Mouse (Mus musculus) bone marrow macrophage, adult 2 months (primary cell): ENCODE measurements around the gene Ppm1h. TPM values are rescaled to one million over a fixed set of nuclear protein-coding genes. Genes with fewer than 3 reads are reported as not detected.

Experiments used
- H3K27ac ChIP-seq: 2 replicates; pipeline ENCODE4 v1.5.1; 2012; ENCODE audit warnings: low read depth, low read length; ENCODE audit not compliant: insufficient read depth
- H3K4me1 ChIP-seq: 2 replicates; pipeline ENCODE4 v1.6.1; 2012; ENCODE audit warnings: low read length; ENCODE audit not compliant: control insufficient read depth, insufficient read depth
- H3K4me3 ChIP-seq: 2 replicates; pipeline ENCODE4 v1.5.1; 2012; ENCODE audit warnings: mild to moderate bottlenecking, low read length, moderate library complexity; ENCODE audit not compliant: insufficient read depth
- CTCF ChIP-seq: IDR thresholded peaks from 2 replicates; pipeline ENCODE4 v1.5.1; 2012; ENCODE audit warnings: low read depth, mild to moderate bottlenecking, low read length, moderate library complexity
- POLR2A ChIP-seq: IDR thresholded peaks from 2 replicates; pipeline ENCODE4 v1.6.1; 2012; ENCODE audit warnings: mild to moderate bottlenecking, low read depth, low read length, borderline replicate concordance
- polyA plus RNA-seq: library from polyadenylated mRNA; stranded (reverse); fragments of >200 nt; gene quantifications from 2 replicates; pipeline ENCODE4 v1.2.4, GENCODE M21; 2012; ENCODE audit not compliant: missing spikeins, insufficient read depth, insufficient read length

Ppm1h gene
- 48.4 and 52.4 TPM in 2 replicates for polyA plus RNA-seq

DNA sequence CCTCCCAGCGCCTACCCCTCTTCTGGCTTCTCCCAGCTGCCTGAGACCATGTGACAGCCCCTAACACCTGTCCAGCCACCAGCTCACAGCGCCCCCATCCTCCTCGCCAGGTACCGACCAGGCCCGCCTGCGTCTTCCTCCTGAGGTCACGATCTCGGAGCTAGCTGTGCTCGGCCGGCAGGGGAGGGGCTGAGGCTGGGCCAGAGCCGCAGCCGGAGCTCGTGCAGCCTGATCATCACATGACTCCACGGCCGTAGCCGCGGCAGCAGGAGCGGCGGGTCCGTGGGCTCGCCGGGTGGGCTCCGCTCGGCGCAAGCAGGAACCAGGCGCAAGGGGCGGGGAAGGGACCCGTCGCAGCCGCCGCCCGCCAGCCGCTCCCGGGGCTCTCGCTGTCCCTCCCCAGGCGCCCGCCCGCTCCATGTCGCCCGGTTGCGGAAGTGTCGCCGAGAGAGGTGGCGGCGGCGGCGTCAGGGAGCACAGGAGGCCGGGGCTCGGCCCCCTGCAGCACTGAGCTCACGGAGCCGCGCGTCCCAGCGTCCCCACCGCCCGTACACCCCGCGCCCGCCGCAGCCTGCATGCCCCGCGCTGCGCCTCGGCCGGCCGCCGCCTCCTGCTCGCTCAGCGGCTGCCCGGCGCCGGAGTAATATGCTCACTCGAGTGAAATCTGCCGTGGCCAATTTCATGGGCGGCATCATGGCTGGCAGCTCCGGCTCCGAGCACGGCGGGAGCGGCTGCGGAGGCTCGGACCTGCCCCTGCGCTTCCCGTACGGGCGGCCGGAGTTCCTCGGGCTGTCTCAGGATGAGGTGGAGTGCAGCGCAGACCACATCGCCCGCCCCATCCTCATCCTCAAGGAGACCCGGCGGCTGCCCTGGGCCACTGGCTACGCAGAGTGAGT, at the start of gene Ppm1h:
Gene Ppm1h (plus strand): TSS at position 222 of the 896 bp plus-strand sequence.
- TF ChIP-seq POLR2A (no peak), CTCF (0 out of 2 replicates have a peak, but pooled peaks have one; percentile 29)
- Histone ChIP-seq H3K27ac (peak within 1 kb of the TSS; percentile 88), H3K4me3 (peak within 1 kb of the TSS; percentile 83), H3K4me1 (peaks cover 21% of the 10 kb centered on the region)

GRCm38 (mm10) chr10:122629003-122629402, 49.6 kb upstream of the Ppm1h start:
- TF ChIP-seq CTCF (no peak), POLR2A (no peak)
- H3K4me1 ChIP-seq = no peaks in the 10 kb centered on the region
- H3K27ac ChIP-seq = no peak overlapping the region
- H3K4me3 ChIP-seq = no peak overlapping the region

GRCm38 (mm10) chr10:122639879-122640278, 38.7 kb upstream of the Ppm1h start:
- Histone ChIP-seq H3K4me1 (peaks cover 12% of the 10 kb centered on the region), H3K27ac (no peak overlapping the region), H3K4me3 (no peak overlapping the region)
- no peak for TF ChIP-seq POLR2A
- TF ChIP-seq CTCF = no peak

- Histone ChIP-seq H3K4me3 (no peak overlapping the region; the same call in 1 of the 2 replicates), H3K4me1 (peaks cover 12% of the 10 kb centered on the region), H3K27ac (peak overlapping the region; percentile 65)
- TF ChIP-seq POLR2A (no peak), CTCF (no peak)
These were observed 37.2 kb upstream of the Ppm1h start for GRCm38 (mm10) chr10:122641263-122641795.

DNA sequence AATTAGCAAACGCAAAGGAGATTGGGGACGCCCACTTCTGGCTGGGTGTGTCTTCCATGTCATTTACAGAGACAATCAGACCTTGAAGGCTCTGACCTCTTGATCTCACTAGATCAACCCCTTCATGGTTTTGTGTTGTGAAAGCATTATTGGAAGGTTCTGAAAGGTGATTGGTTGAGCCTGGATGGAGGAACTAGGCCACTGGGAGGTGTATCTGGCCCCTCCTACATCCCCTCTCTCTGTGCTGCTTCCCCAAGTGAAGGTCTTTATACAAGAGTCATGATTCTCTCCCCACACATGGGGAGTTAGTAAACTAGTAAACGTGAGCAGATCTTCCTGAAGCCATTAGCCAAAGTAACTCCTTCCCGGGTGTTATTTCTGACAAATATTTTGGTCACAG, 36.4 kb upstream of the Ppm1h start:
- TF ChIP-seq POLR2A (no peak), CTCF (no peak)
- H3K27ac ChIP-seq = peak overlapping the region; percentile 65; the same call in 1 of the 2 replicates
- H3K4me1 ChIP-seq = peaks cover 12% of the 10 kb centered on the region
- no peak overlapping the region for H3K4me3 ChIP-seq

DNA sequence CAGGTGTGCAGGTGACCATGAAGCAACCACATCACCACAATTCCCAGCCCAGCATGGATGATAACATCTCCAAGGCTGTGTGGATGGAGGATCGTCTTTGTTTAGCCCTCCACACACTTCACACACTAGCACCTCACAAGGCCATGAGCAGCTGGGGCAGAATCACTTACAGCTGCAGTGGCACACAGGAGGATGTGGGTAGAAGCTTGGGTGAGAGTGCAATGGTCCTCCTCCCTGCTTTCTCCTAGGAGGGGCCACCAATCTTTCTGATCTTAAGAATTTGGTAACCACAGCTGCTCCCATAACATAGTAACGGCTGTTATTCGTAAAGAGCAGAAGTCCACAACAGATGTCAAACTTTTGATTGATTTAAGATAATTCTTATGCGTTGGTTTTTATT, 26.6 kb upstream of the Ppm1h start:
- peaks cover 2% of the 10 kb centered on the region; the same call in 1 of the 2 replicates for H3K4me1 ChIP-seq
- H3K4me3 ChIP-seq = no peak overlapping the region
- TF ChIP-seq CTCF = no peak
- TF ChIP-seq POLR2A = no peak
- H3K27ac ChIP-seq = no peak overlapping the region

GRCm38 (mm10) chr10:122652578-122652977, 26.0 kb upstream of the Ppm1h start:
- TF ChIP-seq POLR2A = no peak
- TF ChIP-seq CTCF = no peak
- Histone ChIP-seq H3K4me3 (no peak overlapping the region), H3K4me1 (peaks cover 2% of the 10 kb centered on the region; the same call in 1 of the 2 replicates), H3K27ac (no peak overlapping the region)

- TF ChIP-seq POLR2A (no peak), CTCF (no peak)
- Histone ChIP-seq H3K27ac (no peak overlapping the region), H3K4me1 (no peaks in the 10 kb centered on the region), H3K4me3 (no peak overlapping the region)
These were observed 12.9 kb upstream of the Ppm1h start for GRCm38 (mm10) chr10:122665652-122666051.

DNA sequence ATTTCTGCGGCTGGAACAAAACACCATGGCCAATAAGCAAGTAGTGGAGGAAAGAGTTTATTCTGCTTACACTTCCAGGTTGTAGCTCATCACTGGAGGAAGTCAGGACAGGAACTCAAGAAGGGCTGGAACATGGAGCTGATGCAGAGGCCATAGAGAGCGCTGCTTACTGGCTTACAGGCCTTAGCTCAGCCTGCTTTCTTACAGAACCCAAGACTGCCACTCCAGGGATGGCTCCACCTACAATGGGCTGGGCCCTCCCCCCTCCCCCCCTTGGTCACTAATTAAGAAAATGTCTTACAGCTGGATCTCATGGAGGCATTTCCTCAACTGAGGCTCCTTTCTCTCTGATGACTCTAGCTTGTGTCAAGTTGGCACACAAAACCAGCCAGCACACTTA, 7.3 kb upstream of the Ppm1h start:
- TF ChIP-seq CTCF = no peak
- TF ChIP-seq POLR2A = no peak
- Histone ChIP-seq H3K4me1 (0 out of 2 replicates have a peak, but pooled peaks cover 3% of the 10 kb centered on the region), H3K27ac (no peak overlapping the region), H3K4me3 (no peak overlapping the region)

DNA sequence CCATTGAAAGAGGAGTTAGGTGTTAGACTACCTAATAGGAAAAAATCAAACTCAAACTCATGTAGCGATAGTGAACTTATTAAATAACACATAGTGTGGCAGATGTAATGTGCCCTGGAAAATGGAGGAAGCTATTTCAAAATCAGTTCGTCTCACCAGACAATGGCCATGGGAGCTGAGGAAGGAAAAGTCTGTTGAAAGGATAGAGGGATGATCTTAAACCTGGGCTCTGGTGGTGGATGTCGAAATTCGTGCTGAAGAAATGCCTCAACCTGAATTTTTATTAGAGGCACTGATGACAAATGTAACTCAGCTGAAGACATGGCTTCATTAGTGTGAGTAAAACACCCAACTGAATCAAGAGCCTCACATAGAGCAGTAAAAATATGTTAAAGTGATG, 6.5 kb upstream of the Ppm1h start:
- 0 out of 2 replicates have a peak, but pooled peaks cover 3% of the 10 kb centered on the region for H3K4me1 ChIP-seq
- TF ChIP-seq CTCF (no peak), POLR2A (no peak)
- no peak overlapping the region for H3K4me3 ChIP-seq
- H3K27ac ChIP-seq = no peak overlapping the region
